Comparison of ENCODE assay signal across 8 mouse cellular contexts in the genomic region with DNA sequence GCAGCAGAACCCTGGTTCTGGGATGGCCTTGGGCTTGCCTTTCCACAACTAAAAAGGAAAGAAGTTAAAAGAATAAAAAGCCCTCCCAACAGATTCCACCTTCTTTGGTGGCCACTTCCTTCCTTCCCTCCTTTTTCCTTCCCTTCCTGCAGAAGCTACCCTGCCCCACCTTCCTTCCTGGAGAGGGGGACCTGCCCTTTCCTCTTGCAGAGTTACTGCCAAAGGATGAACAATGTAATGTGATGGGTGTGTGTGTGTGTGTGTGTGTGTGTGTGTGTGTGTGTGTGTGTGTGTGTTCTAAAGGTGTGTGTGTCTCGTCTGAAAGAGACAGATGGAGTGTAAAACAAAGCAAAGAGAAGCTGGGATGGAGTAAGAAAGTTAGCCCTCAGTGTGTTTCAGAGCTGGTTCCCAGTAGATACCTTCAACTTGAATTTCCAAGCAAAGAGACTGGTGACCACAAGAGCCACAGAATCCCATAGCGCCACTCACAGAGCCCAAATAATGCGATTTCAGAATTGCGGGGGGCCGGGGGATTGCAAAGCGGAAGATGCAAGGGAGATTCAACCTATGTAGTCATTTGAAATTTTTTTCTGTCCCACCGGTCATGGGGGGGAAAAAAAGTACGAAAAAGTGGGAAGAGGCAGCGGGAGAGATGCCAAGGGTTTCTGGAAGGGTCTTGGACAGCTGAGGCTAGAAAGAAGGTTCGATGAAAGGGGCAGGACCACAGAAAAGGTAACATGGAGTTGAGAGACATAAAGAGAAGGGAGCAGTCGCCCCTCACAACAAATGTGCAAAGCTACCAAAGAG. TPM values are rescaled to one million over a fixed set of nuclear protein-coding genes. Genes with fewer than 3 reads are reported as not detected.
DNase-seq lines count a peak whose midpoint lies in the region; ATAC-seq and TF ChIP-seq lines count a peak whose summit lies in the region.

No protein-coding gene starts in this region.

- H3K4me3 ChIP-seq in lung, embryonic 14.5 days (ENCODE audit: low read depth, low read length) = peak overlapping the region; percentile 36
- H3K4me3 ChIP-seq in forebrain, embryonic 12.5 days (replicated peaks) = peak overlapping the region; percentile 41

- 9% methylated on average over 11 of the region's 11 CpGs for WGBS in lung, embryonic 14.5 days
- under 1% methylated on average over 11 of the region's 11 CpGs for WGBS in forebrain, embryonic 12.5 days

- no peaks in the 10 kb centered on the region for H3K9me3 ChIP-seq in lung, embryonic 14.5 days (ENCODE audit: low read depth, low read length)
- no peaks in the 10 kb centered on the region for H3K9me3 ChIP-seq in forebrain, embryonic 12.5 days

- peaks cover 41% of the 10 kb centered on the region for H3K4me1 ChIP-seq in lung, embryonic 14.5 days (ENCODE audit: insufficient read depth)
- H3K4me1 ChIP-seq in forebrain, embryonic 12.5 days = peaks cover 68% of the 10 kb centered on the region

- intact Hi-C loops in left cerebral cortex, postnatal 10 days (cut with DNase I) = no loop called here

- ATAC-seq in lung, embryonic 14.5 days (ENCODE audit: insufficient read depth) = no peak
- no peak for ATAC-seq in forebrain, embryonic 12.5 days (ENCODE audit: low FRiP score)

- no peak for TF ChIP-seq CTCF in lung, embryonic 14.5 days (IDR thresholded peaks at IDR 0.05; ENCODE audit: low read depth)

- no peaks in the 10 kb centered on the region for H3K27me3 ChIP-seq in lung, embryonic 14.5 days (ENCODE audit: insufficient read depth, low read length)
- H3K27me3 ChIP-seq in forebrain, embryonic 12.5 days = no peaks in the 10 kb centered on the region

- no peaks in the 10 kb centered on the region for H3K36me3 ChIP-seq in lung, embryonic 14.5 days (ENCODE audit: insufficient read depth)
- H3K36me3 ChIP-seq in forebrain, embryonic 12.5 days (replicated peaks) = no peaks in the 10 kb centered on the region

- peak overlapping the region; percentile 73 for H3K4me2 ChIP-seq in lung, embryonic 14.5 days
- H3K4me2 ChIP-seq in forebrain, embryonic 12.5 days = peak overlapping the region; percentile 67

- no peak for DNase-seq in lung, embryonic 14.5 days
- DNase-seq in lung, postnatal 36 days = no peak
- peak; percentile 52 to 74 for DNase-seq in kidney, postnatal 25 days
- peak; percentile 46 for DNase-seq in naive thymus-derived CD4-positive, alpha-beta T cell, adult 2 months (ENCODE audit: low read depth)
- no peak for DNase-seq in left cerebral cortex, postnatal 10 days (ENCODE audit: extremely low spot score in 1 of 2, low spot score in 2 of 2)
- DNase-seq in frontal cortex, adult 2 months (ENCODE audit: extremely low spot score in 1 of 2, low spot score in 1 of 2) = no peak
- no peak for DNase-seq in adrenal gland, postnatal 10 days

- peak overlapping the region; percentile 98 for H3K27ac ChIP-seq in lung, embryonic 14.5 days (ENCODE audit: low read depth)
- peak overlapping the region; percentile 99 for H3K27ac ChIP-seq in forebrain, embryonic 12.5 days

- H3K9ac ChIP-seq in lung, embryonic 14.5 days = peak overlapping the region; percentile 58
- peak overlapping the region; percentile 33; the same call in 1 of the 2 replicates for H3K9ac ChIP-seq in forebrain, embryonic 12.5 days

RNA-seq across cellular contexts. Expression of gene Ier5, which starts 17.1 kb away (rescaled TPM):
- polyA plus RNA-seq in lung, embryonic 14.5 days (2014; fragmentation: Nextera tagmentation; extraction: Ambion mirVana) = 14.6 and 15.1 TPM in 2 replicates
- 15.2 and 19.2 TPM in 2 replicates for polyA plus RNA-seq in forebrain, embryonic 12.5 days (2016; fragmentation: Nextera tagmentation; extraction: Ambion mirVana)
- 10 to 100 TPM; 15.2 to 18.1 TPM for total RNA-seq in left cerebral cortex, postnatal 10 days (2021)
- polyA plus RNA-seq in frontal cortex, adult 2 months (2012; rRNA removed) = 33.2 and 37.6 TPM in 2 replicates
- 10 to 100 TPM; 10.8 to 12.6 TPM for total RNA-seq in adrenal gland, postnatal 10 days (2021)

Comparison
In these comparisons a context has a peak if more than half of its experiments do, and no peak if none do; other contexts are left out.
1. DNase-seq: peak in kidney, postnatal 25 days (2 of 2) and naive thymus-derived CD4-positive, alpha-beta T cell, adult 2 months (single experiment); none in lung, embryonic 14.5 days (single experiment), lung, postnatal 36 days (single experiment), left cerebral cortex, postnatal 10 days (0 of 2), frontal cortex, adult 2 months (0 of 2) and adrenal gland, postnatal 10 days (single experiment).